ENCODE assay signal across 8 mouse cellular contexts in genomic region chr6:86085518-86085917, GRCm38 (mm10). TPM values are rescaled to one million over a fixed set of nuclear protein-coding genes. Genes with fewer than 3 reads are reported as not detected.
DNase-seq lines count a peak whose midpoint lies in the region; ATAC-seq and TF ChIP-seq lines count a peak whose summit lies in the region.

No protein-coding gene starts in this region.

- peak; percentile 41 for DNase-seq in gastrocnemius, adult 2 months
- DNase-seq in gastrocnemius, postnatal 36 days: no peak
- DNase-seq in 416B (ENCODE audit: low read depth): peak; percentile 88
- DNase-seq in adrenal gland, adult 2 months: peak; percentile 69
- DNase-seq in embryo, embryonic 10 days (ENCODE audit: low spot score): peak; percentile 80
- peak; percentile 8 for DNase-seq in large intestine, adult 2 months (ENCODE audit: low read depth, low spot score)
- peak; percentile 63 for DNase-seq in midbrain, postnatal 0 days (ENCODE audit: low spot score)
- DNase-seq in thymus, postnatal 14 days: peak; percentile 44

- WGBS in large intestine, adult 2 months: 70% methylated on average over 6 of the region's 6 CpGs
- 64% methylated on average over 6 of the region's 6 CpGs for WGBS in midbrain, postnatal 0 days

- peaks cover 14% of the 10 kb centered on the region for H3K36me3 ChIP-seq in midbrain, postnatal 0 days (ENCODE audit: insufficient read depth, low read length)

- ATAC-seq in midbrain, postnatal 0 days (ENCODE audit: low FRiP score): no peak

- H3K4me1 ChIP-seq in midbrain, postnatal 0 days (ENCODE audit: insufficient read depth, low read length): no peaks in the 10 kb centered on the region

- H3K27ac ChIP-seq in gastrocnemius, adult 2 months: no peak overlapping the region
- H3K27ac ChIP-seq in midbrain, postnatal 0 days (ENCODE audit: low read depth, low read length): no peak overlapping the region

- no peaks in the 10 kb centered on the region for H3K27me3 ChIP-seq in midbrain, postnatal 0 days (ENCODE audit: insufficient read depth, low read length)

- H3K4me3 ChIP-seq in gastrocnemius, adult 2 months: no peak overlapping the region
- no peak overlapping the region for H3K4me3 ChIP-seq in midbrain, postnatal 0 days (ENCODE audit: low read depth, low read length)

- no peak overlapping the region for H3K4me2 ChIP-seq in midbrain, postnatal 0 days (ENCODE audit: low read depth, low read length, poor library complexity, severe bottlenecking)

- H3K9ac ChIP-seq in midbrain, postnatal 0 days (replicated peaks; ENCODE audit: low read length, poor library complexity, severe bottlenecking): no peak overlapping the region

- no peaks in the 10 kb centered on the region for H3K9me3 ChIP-seq in midbrain, postnatal 0 days (ENCODE audit: low read length)

- TF ChIP-seq CTCF in gastrocnemius, adult 2 months (IDR thresholded peaks at IDR 0.05): peak; percentile 57
- TF ChIP-seq CTCF in midbrain, postnatal 0 days (IDR thresholded peaks at IDR 0.05): peak; percentile 79

- intact Hi-C loops in gastrocnemius, adult 2 months (cut with DNase I): loop anchor here (2.0 kb wide), 1 partner anchor 65 kb away; no protein-coding TSS in a partner anchor
- intact Hi-C loops in gastrocnemius, postnatal 36 days (cut with DNase I): loop anchor here (5.0 kb wide), 1 partner anchor 78 kb away; no protein-coding TSS in a partner anchor

RNA-seq across cellular contexts. Expression of gene Add2, which starts 57.0 kb away (rescaled TPM):
- under 1 TPM in 1 of 2 experiments, not detected in 1; 0.11 TPM for total RNA-seq in gastrocnemius, adult 2 months (2021)
- under 1 TPM in 1 of 2 experiments, not detected in 1; 0.05 TPM for total RNA-seq in gastrocnemius, postnatal 36 days (2021)
- total RNA-seq in adrenal gland, adult 2 months (2021): 1 to 10 TPM in 1 of 2 experiments, under 1 TPM in 1; 0.78 to 1.6 TPM
- 1.7 and 1.9 TPM in 2 replicates for polyA plus RNA-seq in adrenal gland, adult 2 months (2012; rRNA removed)
- polyA plus RNA-seq in large intestine, adult 2 months (2012; rRNA removed): 0.21 and 0.58 TPM in 2 replicates
- total RNA-seq in midbrain, postnatal 0 days (2014; rRNA removed): 159 and 196 TPM in 2 replicates
- polyA plus RNA-seq in midbrain, postnatal 0 days (2015; fragmentation: Nextera tagmentation; extraction: Ambion mirVana): 118 and 124 TPM in 2 replicates

Comparison
In these comparisons a context has a peak if more than half of its experiments do, and no peak if none do; other contexts are left out.
1. DNase-seq: peak in gastrocnemius, adult 2 months (single experiment), 416B (single experiment), adrenal gland, adult 2 months (single experiment), embryo, embryonic 10 days (single experiment), large intestine, adult 2 months (single experiment), midbrain, postnatal 0 days (single experiment) and thymus, postnatal 14 days (single experiment); none in gastrocnemius, postnatal 36 days (0 of 2).
2. RNA of gene Add2, which starts 57.0 kb away (total RNA-seq): 159 to 196 TPM in midbrain, postnatal 0 days; 0.78 to 1.6 TPM in adrenal gland, adult 2 months, 0.11 TPM in gastrocnemius, adult 2 months and 0.05 TPM in gastrocnemius, postnatal 36 days; every median in the first group is over 10 times any median in the second.